ENCODE assay signal across 8 mouse cellular contexts in the genomic region with DNA sequence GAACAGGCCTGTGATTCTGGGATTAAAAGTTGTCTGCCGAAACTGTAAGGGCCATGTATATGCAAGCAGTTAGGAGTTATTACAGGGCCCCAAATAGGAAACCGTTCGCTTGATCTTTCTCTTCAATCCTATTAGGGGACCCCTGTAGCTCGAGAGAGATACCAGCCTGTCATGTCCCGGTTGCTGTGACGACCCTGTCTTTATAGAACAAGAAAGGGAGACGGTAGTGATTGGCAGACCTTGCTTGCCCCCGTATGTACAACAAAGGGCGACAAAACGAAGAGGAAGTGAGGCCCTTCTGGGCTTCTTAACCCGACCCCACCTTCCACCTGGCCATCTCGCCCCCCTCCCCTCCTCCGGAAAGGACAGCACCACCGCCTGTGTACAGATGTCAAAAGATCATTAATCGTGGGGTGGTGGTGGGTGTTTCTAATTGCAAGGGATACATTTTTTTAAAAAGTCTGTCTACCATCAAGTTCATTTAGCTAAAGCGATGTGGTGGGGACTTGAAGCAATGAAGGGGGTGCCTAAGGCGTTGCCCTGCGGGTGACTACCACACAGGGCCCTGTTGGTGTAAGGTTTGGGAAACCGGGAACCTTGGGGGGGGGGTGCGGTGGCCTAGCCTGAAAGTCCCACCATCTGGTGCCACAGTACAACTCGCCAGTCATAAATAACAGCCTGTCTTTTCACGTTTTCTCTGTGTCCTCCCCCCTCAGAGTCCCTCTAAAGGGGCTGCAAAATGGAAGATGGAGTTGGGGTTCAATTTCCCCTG.
DNase-seq lines count a peak whose midpoint lies in the region; ATAC-seq and TF ChIP-seq lines count a peak whose summit lies in the region.

No protein-coding gene starts in this region.

- H3K27me3 ChIP-seq in heart, embryonic 11.5 days (ENCODE audit: control insufficient read depth, insufficient read depth, low read length): peaks cover 33% of the 10 kb centered on the region
- peaks cover 22% of the 10 kb centered on the region for H3K27me3 ChIP-seq in hindbrain, embryonic 11.5 days (ENCODE audit: control insufficient read depth, insufficient read depth, low read length)
- H3K27me3 ChIP-seq in midbrain, embryonic 15.5 days (replicated peaks): peaks cover 59% of the 10 kb centered on the region

- 5% methylated on average over 22 of the region's 22 CpGs for WGBS in heart, embryonic 11.5 days (ENCODE audit: insufficient replicate concordance)
- WGBS in hindbrain, embryonic 11.5 days: 2% methylated on average over 22 of the region's 22 CpGs
- WGBS in midbrain, embryonic 15.5 days: 4% methylated on average over 22 of the region's 22 CpGs

- H3K4me1 ChIP-seq in heart, embryonic 11.5 days (ENCODE audit: control insufficient read depth, insufficient read depth, low read length): peaks cover 4% of the 10 kb centered on the region; the same call in 1 of the 2 replicates
- peaks cover 4% of the 10 kb centered on the region; the same call in 1 of the 2 replicates for H3K4me1 ChIP-seq in hindbrain, embryonic 11.5 days (replicated peaks; ENCODE audit: control insufficient read depth, insufficient read depth, low read length)
- peaks cover 5% of the 10 kb centered on the region; the same call in 1 of the 2 replicates for H3K4me1 ChIP-seq in midbrain, embryonic 15.5 days

- H3K9ac ChIP-seq in heart, embryonic 11.5 days (ENCODE audit: low read depth, low read length): no peak overlapping the region
- peak overlapping the region; percentile 52 for H3K9ac ChIP-seq in hindbrain, embryonic 11.5 days (ENCODE audit: low read depth, low read length)
- H3K9ac ChIP-seq in midbrain, embryonic 15.5 days: no peak overlapping the region

- no peaks in the 10 kb centered on the region for H3K36me3 ChIP-seq in heart, embryonic 11.5 days (ENCODE audit: control insufficient read depth, insufficient read depth, low read length)
- H3K36me3 ChIP-seq in hindbrain, embryonic 11.5 days (ENCODE audit: control insufficient read depth, insufficient read depth, low read length): no peaks in the 10 kb centered on the region
- H3K36me3 ChIP-seq in midbrain, embryonic 15.5 days (replicated peaks): no peaks in the 10 kb centered on the region

- peak overlapping the region; percentile 57 for H3K4me2 ChIP-seq in heart, embryonic 11.5 days
- H3K4me2 ChIP-seq in hindbrain, embryonic 11.5 days (replicated peaks; ENCODE audit: low read depth, low read length): peak overlapping the region; percentile 44
- peak overlapping the region; percentile 44 for H3K4me2 ChIP-seq in midbrain, embryonic 15.5 days

- no peak for TF ChIP-seq CTCF in brain, embryonic 14.5 days (IDR thresholded peaks at IDR 0.05; ENCODE audit: borderline replicate concordance, extremely low read depth, insufficient read depth, insufficient read length)
- TF ChIP-seq CTCF in left cerebral cortex, adult 2 months (IDR thresholded peaks at IDR 0.05): no peak

- TF ChIP-seq POLR2A in brain, embryonic 14.5 days (IDR thresholded peaks at IDR 0.05; ENCODE audit: borderline replicate concordance, extremely low read depth, insufficient read depth, insufficient read length, poor library complexity, severe bottlenecking): no peak

- no peak for DNase-seq in heart, postnatal 36 days
- peak; percentile 73 for DNase-seq in brain, embryonic 14.5 days (ENCODE audit: low read depth)
- peak; percentile 70 for DNase-seq in hindbrain, embryonic 11.5 days (ENCODE audit: low spot score)
- DNase-seq in left cerebral cortex, adult 2 months (ENCODE audit: extremely low spot score in 1 of 2, low spot score in 2 of 2): no peak
- no peak for DNase-seq in gastrocnemius, postnatal 36 days

- no peak overlapping the region for H3K27ac ChIP-seq in heart, embryonic 11.5 days (ENCODE audit: low read depth, low read length)
- H3K27ac ChIP-seq in hindbrain, embryonic 11.5 days (ENCODE audit: low read depth, low read length): peak overlapping the region; percentile 60
- peak overlapping the region; percentile 63 for H3K27ac ChIP-seq in midbrain, embryonic 15.5 days
- no peak overlapping the region for H3K27ac ChIP-seq in left cerebral cortex, adult 2 months

- no peak for ATAC-seq in heart, embryonic 11.5 days (replicated peaks; ENCODE audit: insufficient number of reproducible peaks, low FRiP score, low TSS enrichment)
- peak; percentile 81 for ATAC-seq in hindbrain, embryonic 11.5 days (ENCODE audit: low FRiP score)
- peak; percentile 49 for ATAC-seq in midbrain, embryonic 15.5 days (replicated peaks)
- no peak for ATAC-seq in granulocyte monocyte progenitor cell, adult 5-6 weeks (replicated peaks; ENCODE audit: poor library complexity, severe bottlenecking)

- no peak overlapping the region; the same call in 1 of the 2 replicates for H3K4me3 ChIP-seq in heart, embryonic 11.5 days (ENCODE audit: low read depth, low read length)
- peak overlapping the region; percentile 16; the same call in 1 of the 2 replicates for H3K4me3 ChIP-seq in hindbrain, embryonic 11.5 days (ENCODE audit: low read depth, low read length)
- no peak overlapping the region for H3K4me3 ChIP-seq in midbrain, embryonic 15.5 days
- no peak overlapping the region for H3K4me3 ChIP-seq in left cerebral cortex, adult 2 months

- no peaks in the 10 kb centered on the region for H3K9me3 ChIP-seq in heart, embryonic 11.5 days (replicated peaks; ENCODE audit: control insufficient read depth, low read length)
- no peaks in the 10 kb centered on the region for H3K9me3 ChIP-seq in hindbrain, embryonic 11.5 days (ENCODE audit: control insufficient read depth, low read length)
- no peaks in the 10 kb centered on the region for H3K9me3 ChIP-seq in midbrain, embryonic 15.5 days

- intact Hi-C loops in heart, postnatal 36 days (cut with DNase I): no loop called here
- intact Hi-C loops in left cerebral cortex, adult 2 months (cut with DNase I): no loop called here
- intact Hi-C loops in gastrocnemius, postnatal 36 days (cut with DNase I): no loop called here

Comparison
In these comparisons a context has a peak if more than half of its experiments do, and no peak if none do; other contexts are left out.
1. ATAC-seq: peak in hindbrain, embryonic 11.5 days (single experiment) and midbrain, embryonic 15.5 days (single experiment); none in heart, embryonic 11.5 days (single experiment) and granulocyte monocyte progenitor cell, adult 5-6 weeks (single experiment).
2. H3K27ac ChIP-seq: peak in hindbrain, embryonic 11.5 days (single experiment) and midbrain, embryonic 15.5 days (single experiment); none in heart, embryonic 11.5 days (single experiment) and left cerebral cortex, adult 2 months (single experiment).
3. DNase-seq: peak in brain, embryonic 14.5 days (single experiment) and hindbrain, embryonic 11.5 days (single experiment); none in heart, postnatal 36 days (0 of 2), left cerebral cortex, adult 2 months (0 of 2) and gastrocnemius, postnatal 36 days (0 of 2).
4. Peak in every context shown above with its lines, with median percentiles within 50 percentile points of each other: H3K4me2 ChIP-seq.